Mouse (Mus musculus): ENCODE data around the gene Kif23. TPM values are rescaled to one million over a fixed set of nuclear protein-coding genes. Genes with fewer than 3 reads are reported as not detected.

Kif23 gene
- total RNA-seq, 4 experiments from 2014 or later: 1.2 to 2.1 (median 2.1) TPM

Other genes with a start within 250 kb of the Kif23 start
- gene Rplp1, start 32.2 kb downstream of the Kif23 start, total RNA-seq (2022): 1,000 to 10,000 TPM; 1,482 to 1,620 (median 1,566) TPM
- 1 to 10 TPM; 3.8 to 5.7 (median 5.2) TPM for gene Paqr5, start 80.1 kb upstream of the Kif23 start, total RNA-seq (2022)
- gene Glce, start 175.9 kb upstream of the Kif23 start, total RNA-seq (2022): 10 to 100 TPM; 39.0 to 44.3 (median 41.3) TPM